Mouse (Mus musculus): ENCODE data around the gene Opcml.

Gene Opcml

GRCm38 (mm10) chr9:27842806-27843205 lies 52.2 kb downstream of the Opcml start:
- DNase-seq (ENCODE audit: low spot score), result no peak

GRCm38 (mm10) chr9:27871624-27872023 lies 81.0 kb downstream of the Opcml start:
- no peak for DNase-seq (ENCODE audit: low spot score)

- no peak for DNase-seq (ENCODE audit: low spot score)
Measured at GRCm38 (mm10) chr9:27889636-27890035, 99.1 kb downstream of the Opcml start.

GRCm38 (mm10) chr9:27917250-27917649 lies 126.7 kb downstream of the Opcml start:
- no peak for DNase-seq (ENCODE audit: low spot score)

GRCm38 (mm10) chr9:27923495-27923894 lies 132.9 kb downstream of the Opcml start:
- no peak for DNase-seq (ENCODE audit: low spot score)

- DNase-seq (ENCODE audit: low spot score), result no peak
Measured at GRCm38 (mm10) chr9:27923945-27924825, 133.6 kb downstream of the Opcml start.

GRCm38 (mm10) chr9:27925650-27926049 lies 135.1 kb downstream of the Opcml start:
- no peak for DNase-seq (ENCODE audit: low spot score)

GRCm38 (mm10) chr9:27937253-27937652 lies 146.7 kb downstream of the Opcml start:
- DNase-seq (ENCODE audit: low spot score), result no peak

GRCm38 (mm10) chr9:27937660-27938059 lies 147.1 kb downstream of the Opcml start:
- no peak for DNase-seq (ENCODE audit: low spot score)

GRCm38 (mm10) chr9:27945323-27946010 lies 154.9 kb downstream of the Opcml start:
- DNase-seq (ENCODE audit: low spot score), result no peak

GRCm38 (mm10) chr9:27951110-27951509 lies 160.5 kb downstream of the Opcml start:
- DNase-seq (ENCODE audit: low spot score), result no peak

- DNase-seq (ENCODE audit: low spot score), result no peak
Measured at GRCm38 (mm10) chr9:27961682-27962081, 171.1 kb downstream of the Opcml start.

- no peak for DNase-seq (ENCODE audit: low spot score)
Measured at GRCm38 (mm10) chr9:27963385-27963784, 172.8 kb downstream of the Opcml start.

GRCm38 (mm10) chr9:27964902-27965550 lies 174.5 kb downstream of the Opcml start:
- DNase-seq (ENCODE audit: low spot score), result no peak

- DNase-seq (ENCODE audit: low spot score), result no peak
Measured at GRCm38 (mm10) chr9:27968266-27968665, 177.7 kb downstream of the Opcml start.

- no peak for DNase-seq (ENCODE audit: low spot score)
Measured at GRCm38 (mm10) chr9:27972293-27972692, 181.7 kb downstream of the Opcml start.

- no peak for DNase-seq (ENCODE audit: low spot score)
Measured at GRCm38 (mm10) chr9:27982576-27982975, 192.0 kb downstream of the Opcml start.

GRCm38 (mm10) chr9:27986604-27987588 lies 196.3 kb downstream of the Opcml start:
- no peak for DNase-seq (ENCODE audit: low spot score)

GRCm38 (mm10) chr9:27991611-27992010 lies 201.0 kb downstream of the Opcml start:
- DNase-seq (ENCODE audit: low spot score), result no peak

- DNase-seq (ENCODE audit: low spot score), result no peak
Measured at GRCm38 (mm10) chr9:27996536-27996935, 206.0 kb downstream of the Opcml start.

- DNase-seq (ENCODE audit: low spot score), result no peak
Measured at GRCm38 (mm10) chr9:27998767-27999166, 208.2 kb downstream of the Opcml start.

- DNase-seq (ENCODE audit: low spot score), result no peak
Measured at GRCm38 (mm10) chr9:28003131-28003530, 212.6 kb downstream of the Opcml start.
